Comparison of ENCODE assay signal across 26 mouse cellular contexts in the genomic region with DNA sequence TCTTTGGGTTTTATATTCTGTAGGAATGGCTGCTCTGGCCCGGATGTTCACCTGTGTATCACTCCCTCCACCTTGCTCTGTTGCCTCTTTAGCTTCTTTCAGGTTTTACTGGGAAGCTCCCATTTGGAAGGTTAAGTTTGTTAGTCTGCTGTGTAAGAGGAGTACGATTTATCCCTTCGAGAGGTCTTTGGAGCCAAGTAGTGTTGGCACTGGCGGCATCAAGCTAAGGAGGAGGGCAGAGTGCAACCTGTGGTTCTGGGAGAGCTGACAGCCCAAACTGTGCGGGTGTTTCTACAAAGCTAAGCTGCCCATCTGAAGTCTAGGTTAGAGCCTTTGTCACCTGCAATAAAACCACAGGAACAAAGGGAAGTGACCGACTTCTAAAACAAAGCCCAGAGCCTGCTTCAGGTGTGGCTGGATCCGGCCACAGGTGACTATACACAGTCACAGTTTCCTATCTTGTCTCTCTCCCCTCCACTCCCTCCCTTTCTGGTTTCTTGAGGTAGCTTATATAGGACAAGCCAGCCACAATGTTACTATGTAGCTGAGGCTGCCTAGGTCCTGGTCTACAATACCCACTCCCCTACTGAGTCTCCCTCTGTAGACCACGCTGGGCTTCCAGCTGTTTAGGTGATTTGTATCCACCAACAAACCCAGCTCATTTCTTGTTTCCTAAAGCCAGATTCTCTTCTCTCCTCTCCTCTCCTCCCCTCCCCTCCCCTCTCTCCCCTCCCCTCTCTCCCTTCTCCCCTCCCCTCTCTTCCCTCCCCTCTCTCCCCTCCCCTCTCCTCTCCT. TPM values are rescaled to one million over a fixed set of nuclear protein-coding genes. Genes with fewer than 3 reads are reported as not detected.
DNase-seq lines count a peak whose midpoint lies in the region; ATAC-seq and TF ChIP-seq lines count a peak whose summit lies in the region.
"Had no signal": no experiment of that assay in that cellular context is flagged by ENCODE, and none has a peak within 500 bp of the region (broad histone marks: within the 10 kb centered on the region; RNA-seq: fewer than 3 reads in every experiment).

No protein-coding gene starts in this region.

- H3K4me2 ChIP-seq in kidney, postnatal 0 days (ENCODE audit: low read length) = 0 out of 2 replicates have a peak overlapping the region, but pooled peaks have one; percentile 95
- H3K4me2 ChIP-seq in kidney, embryonic 16.5 days (replicated peaks; ENCODE audit: low read depth, low read length) = no peak overlapping the region
- H3K4me2 ChIP-seq in CH12.LX (ENCODE audit: insufficient read depth, low read depth, poor library complexity, severe bottlenecking) = peak overlapping the region; percentile 74
- H3K4me2 ChIP-seq: embryonic facial prominence, embryonic 12.5 days; embryonic facial prominence, embryonic 15.5 days; hindbrain, embryonic 12.5 days had no signal

- in situ Hi-C loops in CH12.LX (cut with MboI; ENCODE audit: low pct_ligation_motif_present, low pct_unique_long_range_greater_than_20kb, low sequenced_read_pairs) = no loop called here

- 36% methylated on average over 8 of the region's 8 CpGs for WGBS in kidney, postnatal 0 days
- WGBS in kidney, embryonic 16.5 days = 30% methylated on average over 8 of the region's 8 CpGs

- intact Hi-C loops in gastrocnemius, adult 2 months (cut with DNase I) = no loop called here
- intact Hi-C loops in gastrocnemius, postnatal 14 days (cut with DNase I; ENCODE audit: low total_unique reads) = no loop called here

- peaks cover 15% of the 10 kb centered on the region for H3K4me1 ChIP-seq in kidney, postnatal 0 days (replicated peaks; ENCODE audit: insufficient read depth, low read length)
- H3K4me1 ChIP-seq in kidney, embryonic 16.5 days (ENCODE audit: insufficient read depth, low read length) = peaks cover 42% of the 10 kb centered on the region
- H3K4me1 ChIP-seq in CH12.LX (ENCODE audit: control insufficient read depth in 1 of 2, insufficient read depth in 2 of 2) = peaks cover 3 to 16% of the 10 kb centered on the region in 2 experiments

- no peak for TF ChIP-seq POLR2A in CH12.LX (IDR thresholded peaks at IDR 0.05; ENCODE audit: low read depth, low read length)

- no peak overlapping the region for H3K27ac ChIP-seq in gastrocnemius, adult 2 months
- H3K27ac ChIP-seq in kidney, postnatal 0 days = no peak overlapping the region
- no peak overlapping the region for H3K27ac ChIP-seq in kidney, embryonic 16.5 days (ENCODE audit: low read length)
- H3K27ac ChIP-seq in CH12.LX (ENCODE audit: insufficient read depth, low read depth) = no peak overlapping the region
- H3K27ac ChIP-seq: embryonic facial prominence, embryonic 12.5 days; embryonic facial prominence, embryonic 15.5 days; heart, adult 2 months; hindbrain, embryonic 12.5 days; hindbrain, embryonic 15.5 days had no signal

- peak overlapping the region; percentile 83 for H3K4me3 ChIP-seq in gastrocnemius, adult 2 months
- peak overlapping the region; percentile 50; the same call in 1 of the 2 replicates for H3K4me3 ChIP-seq in kidney, postnatal 0 days (replicated peaks; ENCODE audit: low read depth, low read length)
- H3K4me3 ChIP-seq in kidney, embryonic 16.5 days (ENCODE audit: low read length) = no peak overlapping the region
- no peak overlapping the region for H3K4me3 ChIP-seq in CH12.LX (replicated peaks in 1 of 3; ENCODE audit: low read depth in 2 of 3, low read length in 2 of 3, poor library complexity in 1 of 3)
- H3K4me3 ChIP-seq: embryonic facial prominence, embryonic 12.5 days; embryonic facial prominence, embryonic 15.5 days; hindbrain, embryonic 12.5 days; hindbrain, embryonic 15.5 days had no signal

- no peak overlapping the region for H3K9ac ChIP-seq in kidney, postnatal 0 days (ENCODE audit: low read depth, low read length)
- no peak overlapping the region for H3K9ac ChIP-seq in kidney, embryonic 16.5 days (replicated peaks; ENCODE audit: low read length)
- no peak overlapping the region for H3K9ac ChIP-seq in CH12.LX (ENCODE audit: insufficient read depth, low read depth)
- H3K9ac ChIP-seq: embryonic facial prominence, embryonic 12.5 days; embryonic facial prominence, embryonic 15.5 days; forebrain, postnatal 0 days; hindbrain, embryonic 12.5 days; hindbrain, embryonic 15.5 days had no signal

- no peak for DNase-seq in gastrocnemius, adult 2 months
- DNase-seq in gastrocnemius, postnatal 14 days = no peak
- peak; percentile 44 for DNase-seq in kidney, adult 18-20 months
- DNase-seq in kidney, adult 11 months = no peak
- no peak for DNase-seq in kidney, postnatal 0 days (ENCODE audit: low spot score)
- no peak for DNase-seq in CH12.LX (ENCODE audit: extremely low read depth)
- no peak for DNase-seq in right cerebral cortex, postnatal 10 days (ENCODE audit: low spot score in 2 of 2)
- DNase-seq: adrenal gland, postnatal 10 days; adrenal gland, postnatal 36 days; cerebellum, adult 11 months; cerebellum, adult 2 months; cerebellum, adult 9-11 months; cerebellum, postnatal 25 days; forebrain, postnatal 0 days; gastrocnemius, postnatal 36 days; heart, adult 2 months had no signal

- H3K27me3 ChIP-seq in kidney, postnatal 0 days (ENCODE audit: insufficient read depth, low read length) = peaks cover 38% of the 10 kb centered on the region
- peaks cover 58% of the 10 kb centered on the region for H3K27me3 ChIP-seq in kidney, embryonic 16.5 days (ENCODE audit: insufficient read depth, low read length)
- peaks cover 8% of the 10 kb centered on the region for H3K27me3 ChIP-seq in CH12.LX (replicated peaks)
- H3K27me3 ChIP-seq: Patski had no signal

- no peaks in the 10 kb centered on the region for H3K9me3 ChIP-seq in kidney, postnatal 0 days (replicated peaks; ENCODE audit: low read length)
- 0 out of 2 replicates have a peak, but pooled peaks cover 3% of the 10 kb centered on the region for H3K9me3 ChIP-seq in kidney, embryonic 16.5 days (ENCODE audit: low read length)
- H3K9me3 ChIP-seq in CH12.LX (replicated peaks; ENCODE audit: low read length) = peaks cover 2% of the 10 kb centered on the region
- H3K9me3 ChIP-seq: embryonic facial prominence, embryonic 12.5 days; embryonic facial prominence, embryonic 15.5 days; G1E; hindbrain, embryonic 12.5 days; hindbrain, embryonic 15.5 days had no signal

- no peak for ATAC-seq in kidney, postnatal 0 days (replicated peaks; ENCODE audit: low FRiP score, low read depth)
- no peak for ATAC-seq in kidney, embryonic 16.5 days (ENCODE audit: low FRiP score, low TSS enrichment)
- ATAC-seq: forebrain, embryonic 14.5 days; forebrain, postnatal 0 days; Patski had no signal

- no peak for TF ChIP-seq EP300 in CH12.LX (IDR thresholded peaks at IDR 0.05; ENCODE audit: low read length)

- dilution Hi-C loops in CH12.LX (cut with MboI; ENCODE audit: extremely low pct_ligation_motif_present, extremely low pct_unique_long_range_greater_than_20kb, low sequenced_read_pairs) = no loop called here

- TF ChIP-seq RAD21 in CH12.LX (IDR thresholded peaks at IDR 0.05; ENCODE audit: low read depth, low read length) = no peak

- no peaks in the 10 kb centered on the region for H3K36me3 ChIP-seq in kidney, postnatal 0 days (ENCODE audit: insufficient read depth, low read length)
- H3K36me3 ChIP-seq in kidney, embryonic 16.5 days (ENCODE audit: insufficient read depth, low read length) = no peaks in the 10 kb centered on the region
- no peaks in the 10 kb centered on the region for H3K36me3 ChIP-seq in CH12.LX (replicated peaks in 1 of 2; ENCODE audit: control insufficient read depth in 1 of 2, insufficient read depth in 1 of 2, low read length in 1 of 2)
- H3K36me3 ChIP-seq: embryonic facial prominence, embryonic 12.5 days; embryonic facial prominence, embryonic 15.5 days; G1E; hindbrain, embryonic 12.5 days; hindbrain, embryonic 15.5 days had no signal

- no peak for TF ChIP-seq CTCF in gastrocnemius, adult 2 months (IDR thresholded peaks at IDR 0.05)
- TF ChIP-seq CTCF in kidney, postnatal 0 days (IDR thresholded peaks at IDR 0.05; ENCODE audit: low read depth) = no peak
- no peak for TF ChIP-seq CTCF in CH12.LX (conservative IDR thresholded peaks at IDR 0.05 in 1 of 2, IDR thresholded peaks at IDR 0.05 in 1 of 2; ENCODE audit: low read depth in 2 of 2, low read length in 2 of 2)

- H3K79me2 ChIP-seq in CH12.LX (replicated peaks; ENCODE audit: control insufficient read depth, extremely low read depth, insufficient read depth, poor library complexity, severe bottlenecking) = no peaks in the 10 kb centered on the region

TF ChIP-seq in CH12.LX, 34 proteins besides CTCF, POLR2A, EP300 and RAD21:
- no peak for TF ChIP-seq ZNF384 (IDR thresholded peaks at IDR 0.05; ENCODE audit: low read depth, low read length)
- TF ChIP-seq SIN3A (IDR thresholded peaks at IDR 0.05; ENCODE audit: low read length) = no peak
- no peak for TF ChIP-seq POLR2AphosphoS2 (IDR thresholded peaks at IDR 0.05; ENCODE audit: low read depth, low read length)
- no peak for TF ChIP-seq ZMIZ1 (IDR thresholded peaks at IDR 0.05; ENCODE audit: low read depth, low read length)
- no peak for TF ChIP-seq MAFK (IDR thresholded peaks at IDR 0.05; ENCODE audit: insufficient replicate concordance, low read length)

RNA-seq across cellular contexts. Expression of a gene that starts 2.3 kb away (rescaled TPM):
- 1 to 10 TPM; 3.7 to 7.4 TPM for total RNA-seq in gastrocnemius, adult 2 months (2021)
- 10 to 100 TPM in 1 of 2 experiments, 1 to 10 TPM in 1; 5.8 to 14.6 TPM for total RNA-seq in gastrocnemius, postnatal 14 days (2021)
- polyA plus RNA-seq in kidney, postnatal 0 days (2015; fragmentation: Nextera tagmentation; extraction: Ambion mirVana) = 40.4 and 42.5 TPM in 2 replicates
- 7.3 and 8.5 TPM in 2 replicates for polyA plus RNA-seq in kidney, embryonic 16.5 days (2015; fragmentation: Nextera tagmentation; extraction: Ambion mirVana)
- total RNA-seq in CH12.LX (2012; rRNA removed) (0.25 and 1.2 TPM in 2 replicates), CH12.LX (2014; rRNA removed) (0.12 and 0.22 TPM in 2 replicates)
- 0.13 TPM in 1 of 2 replicates, not detected in the other for polyA plus RNA-seq in CH12.LX (2012; ENCODE audit: insufficient read length, low read depth)
- total RNA-seq: common myeloid progenitor, adult 5-6 weeks; hematopoietic stem cell, adult 5-6 weeks had no signal
- polyA plus RNA-seq: G1E had no signal

RNA-seq across cellular contexts. Expression of a gene that starts 52.8 kb away (rescaled TPM):
- total RNA-seq in gastrocnemius, adult 2 months (2021) = 10 to 100 TPM; 53.0 to 57.0 TPM
- total RNA-seq in gastrocnemius, postnatal 14 days (2021) = 10 to 100 TPM; 54.3 to 61.6 TPM
- polyA plus RNA-seq in kidney, postnatal 0 days (2015; fragmentation: Nextera tagmentation; extraction: Ambion mirVana) = 165 and 178 TPM in 2 replicates
- polyA plus RNA-seq in kidney, embryonic 16.5 days (2015; fragmentation: Nextera tagmentation; extraction: Ambion mirVana) = 157 and 160 TPM in 2 replicates
- total RNA-seq in CH12.LX (2012; rRNA removed) (175 and 208 TPM in 2 replicates), CH12.LX (2014; rRNA removed) (228 and 245 TPM in 2 replicates)
- 264 and 289 TPM in 2 replicates for polyA plus RNA-seq in CH12.LX (2012; ENCODE audit: insufficient read length, low read depth)

Comparison
In these comparisons a context has a peak if more than half of its experiments do, and no peak if none do; other contexts are left out.
1. H3K4me3 ChIP-seq: peak in gastrocnemius, adult 2 months (single experiment) and kidney, postnatal 0 days (single experiment); none in kidney, embryonic 16.5 days (single experiment) and CH12.LX (0 of 3).